Mouse (Mus musculus) pancreas, adult 10 weeks (tissue): ENCODE results near the gene BC035947. TPM values are rescaled to one million over a fixed set of nuclear protein-coding genes. Genes with fewer than 3 reads are reported as not detected.

Experiments
- polyA plus RNA-seq: library from polyadenylated mRNA; stranded (reverse); fragments of 350-450 nt; fragmentation: Illumina TruSeq; extraction: RNeasy Lipid Tissue Mini Kit (QIAGEN cat#74804); gene quantifications from one replicate; pipeline ENCODE4 v1.2.3, GENCODE M21; 2015; ENCODE audit warnings: low read depth, low replicate concordance; ENCODE audit not compliant: insufficient read depth

BC035947 gene
- not detected for polyA plus RNA-seq

DNA sequence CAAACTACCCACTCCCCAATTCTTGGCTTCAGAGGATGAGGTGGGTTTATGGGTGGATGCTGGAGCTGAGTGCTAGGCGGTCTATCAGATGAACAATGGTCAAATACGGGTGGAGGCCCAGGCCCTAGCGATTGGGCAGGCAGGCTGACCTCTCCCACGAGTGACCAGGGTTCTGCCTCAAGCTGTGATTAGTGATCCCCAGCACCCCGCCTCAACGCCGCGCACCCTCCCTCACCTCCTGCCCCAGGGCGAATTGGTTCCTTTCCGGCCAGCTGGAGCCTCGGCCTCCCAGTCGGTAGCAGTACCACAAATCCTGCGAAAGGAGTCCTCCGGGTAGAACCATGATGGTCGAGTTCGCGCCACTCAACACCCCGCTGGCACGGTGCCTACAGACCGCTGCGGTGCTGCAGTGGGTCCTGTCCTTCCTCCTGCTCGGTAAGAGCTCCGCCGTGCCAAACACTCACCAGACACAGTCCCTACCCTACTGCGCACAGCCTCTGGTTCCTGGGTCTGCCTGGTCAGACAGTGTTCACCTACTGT is at the start of gene BC035947:
Gene BC035947, minus strand, starts transcription at position 538 of the 540 bp plus-strand sequence.

DNA sequence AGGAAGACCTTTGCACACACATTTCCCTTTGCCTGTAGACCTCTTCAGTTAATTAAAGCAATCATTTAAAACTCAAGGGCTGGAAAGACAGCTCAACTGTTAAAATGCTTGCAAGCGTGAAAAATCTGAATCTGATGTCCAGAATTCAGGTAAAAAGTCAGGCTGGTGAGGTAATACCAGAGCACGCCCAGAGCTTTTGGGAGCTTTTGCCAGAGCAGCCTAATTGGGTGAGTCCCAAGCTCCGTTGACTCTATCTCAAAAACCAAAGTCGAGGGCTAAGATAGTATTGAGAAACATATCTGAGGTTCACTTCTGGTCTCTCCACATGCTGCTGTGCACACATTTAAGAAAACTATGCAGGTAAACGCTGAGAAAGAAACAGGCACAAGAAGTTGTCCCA is 1.1 kb downstream of the BC035947 start, which contains the start of gene Mogat1:
Gene Mogat1, plus strand, starts transcription at position 130 of the 400 bp plus-strand sequence.

GRCm38 (mm10) chr1:78488752-78489492 is 23.0 kb downstream of the BC035947 start, which contains the start of gene Farsb:
Gene Farsb (minus strand): TSS chr1:78488897.

Other genes starting within 250 kb of the BC035947 start
- 2.5 TPM for gene Sgpp2, start 201.8 kb downstream of the BC035947 start, polyA plus RNA-seq
- 9.0 TPM for gene Farsb, start 23.3 kb downstream of the BC035947 start, polyA plus RNA-seq
- gene Mogat1, start 1.2 kb downstream of the BC035947 start, polyA plus RNA-seq = 0.98 TPM
- gene Acsl3, start 145.7 kb upstream of the BC035947 start, polyA plus RNA-seq = 2.7 TPM
- gene Utp14b, start 145.9 kb upstream of the BC035947 start, polyA plus RNA-seq = 0.63 TPM